Mouse (Mus musculus) heart, postnatal 25 days (tissue): ENCODE measurements around the gene Ror2. TPM values are rescaled to one million over a fixed set of nuclear protein-coding genes. Genes with fewer than 3 reads are reported as not detected.
A peak's percentile ranks its signal among the peaks of the same experiment; 100 is the strongest.

Source experiments
- DNase-seq: peaks from one replicate; pipeline ENCODE4 v3.0.0; 2022; ENCODE audit warnings: low spot score
- intact Hi-C: fragments of 180-260 bp; cut with DNase I; formaldehyde crosslinking; loops from one replicate; pipeline ENCODE4 v1.15.1; 2025
- total RNA-seq, 2 experiments: library from RNA; stranded (reverse); gene quantifications; 2 replicates each; pipeline ENCODE4 v1.2.3; 2021

Ror2 gene
- total RNA-seq, 2 experiments from 2014 or later = 1.5 to 1.8 TPM

DNA sequence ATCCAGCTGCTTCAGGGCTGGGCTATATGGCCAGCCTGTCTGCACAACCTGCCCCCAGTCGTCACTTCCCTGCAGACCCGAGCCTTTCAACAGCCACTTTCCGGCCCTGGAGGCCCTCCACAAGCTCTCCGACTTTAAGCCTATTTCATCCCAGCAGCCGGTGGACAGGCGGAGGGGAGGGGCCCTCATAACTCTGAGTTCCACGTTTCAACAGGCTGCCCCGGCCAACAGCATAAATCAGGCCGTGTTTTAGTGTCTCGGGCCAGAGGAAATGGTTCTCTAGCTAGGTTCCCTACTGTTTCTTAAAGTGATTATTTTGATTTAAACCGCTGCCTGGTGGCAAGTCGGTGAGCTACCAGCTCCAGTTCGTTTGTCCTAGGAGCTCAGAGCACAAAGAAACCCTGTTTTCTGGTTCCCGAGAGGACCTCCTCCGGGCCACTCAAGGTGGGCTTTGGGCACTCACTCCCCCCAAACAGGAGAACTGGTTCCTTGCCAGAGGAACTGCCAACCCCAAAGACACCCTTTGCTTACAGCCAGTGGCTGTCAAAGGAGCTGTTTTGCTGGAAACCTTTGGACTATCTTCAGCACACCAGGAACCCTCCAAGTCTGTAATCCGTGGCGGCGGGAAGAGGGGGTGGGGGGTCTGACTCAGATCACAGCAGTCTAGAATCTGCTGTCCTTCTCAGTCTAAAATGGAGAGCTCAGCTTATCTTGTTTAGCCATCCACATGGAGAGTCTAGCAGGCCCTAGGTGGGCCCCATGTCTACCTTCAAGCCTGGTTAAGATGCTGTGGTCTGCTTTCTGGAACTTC lies 84.1 kb downstream of the Ror2 start:
- intact Hi-C loops = no loop called here

GRCm38 (mm10) chr13:53200121-53200520 lies 85.8 kb downstream of the Ror2 start:
- no peak for DNase-seq
- intact Hi-C loops = no loop called here

More for the DNA sequence above, 84.1 kb downstream of the Ror2 start:
- peak; percentile 38 for DNase-seq

GRCm38 (mm10) chr13:53199262-53199661 lies 86.7 kb downstream of the Ror2 start:
- intact Hi-C loops = no loop called here

DNA sequence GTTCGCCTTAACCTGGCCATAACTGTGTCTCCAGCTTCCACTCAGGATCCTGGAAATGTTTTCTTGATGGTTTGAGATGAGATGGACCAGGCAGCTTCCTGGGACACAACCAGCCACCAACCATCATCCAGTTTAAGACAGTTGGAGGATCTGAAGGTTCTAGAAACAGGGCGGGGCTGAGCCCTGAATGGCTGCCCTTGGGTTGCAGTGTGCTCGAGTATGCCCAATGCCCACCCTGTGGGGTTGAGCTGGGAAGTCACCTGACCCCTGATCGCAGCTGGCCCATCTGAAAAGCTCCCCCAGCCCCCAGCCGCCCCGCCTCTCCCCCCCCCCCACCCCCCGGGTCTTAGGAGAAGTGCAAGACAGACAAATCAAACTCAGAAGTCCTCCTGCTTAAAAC lies 89.2 kb downstream of the Ror2 start:
- no peak for DNase-seq
- intact Hi-C loops = no loop called here

More at GRCm38 (mm10) chr13:53199262-53199661, 86.7 kb downstream of the Ror2 start:
- no peak for DNase-seq

DNA sequence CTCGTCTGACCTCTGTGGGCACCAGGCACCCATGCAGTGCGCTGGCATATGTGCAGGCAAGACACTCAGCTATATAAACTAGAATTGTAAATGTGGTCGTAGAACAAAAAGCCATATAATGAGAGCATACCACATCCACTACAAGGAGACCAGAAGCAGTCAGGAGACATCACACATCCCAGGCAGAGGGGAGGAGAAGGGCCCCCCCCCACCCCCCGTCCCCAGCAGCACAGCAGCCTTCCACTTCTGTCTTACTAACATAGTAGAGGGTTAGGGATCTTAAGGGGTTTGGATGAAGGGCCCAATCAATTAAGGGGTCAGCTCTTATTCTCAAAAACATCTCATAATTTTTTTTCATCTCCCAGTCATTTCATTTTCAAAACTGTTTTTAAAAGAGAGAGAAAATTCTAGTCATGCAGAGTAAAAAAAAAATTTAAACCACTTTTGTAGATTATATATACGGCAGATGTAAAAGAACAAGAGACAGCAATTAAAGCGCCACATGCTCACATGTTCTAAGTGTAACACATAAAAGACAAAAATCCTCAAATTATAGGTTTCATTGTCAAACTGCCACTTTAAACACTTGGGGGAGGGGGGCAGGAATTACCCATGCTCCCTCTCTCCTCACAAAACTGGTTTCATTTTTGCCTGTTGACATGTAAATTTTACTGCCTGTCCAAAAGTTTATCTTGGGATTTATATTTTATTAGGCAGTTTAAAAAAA lies 89.8 kb downstream of the Ror2 start:
- DNase-seq = no peak
- intact Hi-C loops = no loop called here

- DNase-seq = no peak
- intact Hi-C loops = no loop called here
Measured at GRCm38 (mm10) chr13:53194306-53194705, 91.6 kb downstream of the Ror2 start.

DNA sequence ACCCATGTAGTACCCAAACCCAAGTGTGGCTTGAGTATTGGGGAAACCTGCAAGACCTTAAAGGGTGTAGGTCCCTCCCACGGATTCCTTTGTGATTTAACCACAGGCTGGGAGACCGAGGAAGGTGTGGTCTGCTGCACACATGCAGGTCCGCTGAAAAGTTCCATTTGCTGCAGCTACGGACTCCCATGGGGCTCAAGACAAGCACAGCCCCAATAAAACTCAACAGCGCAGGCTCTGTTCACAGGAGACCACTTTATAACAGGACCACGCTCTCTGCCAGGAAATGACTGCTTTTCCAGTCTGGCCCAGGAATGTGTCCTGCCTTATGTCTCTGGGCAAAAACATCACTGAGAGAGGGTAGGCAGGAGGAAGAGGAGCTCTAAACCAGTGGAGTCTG lies 92.2 kb downstream of the Ror2 start:
- intact Hi-C loops = no loop called here
- no peak for DNase-seq

DNA sequence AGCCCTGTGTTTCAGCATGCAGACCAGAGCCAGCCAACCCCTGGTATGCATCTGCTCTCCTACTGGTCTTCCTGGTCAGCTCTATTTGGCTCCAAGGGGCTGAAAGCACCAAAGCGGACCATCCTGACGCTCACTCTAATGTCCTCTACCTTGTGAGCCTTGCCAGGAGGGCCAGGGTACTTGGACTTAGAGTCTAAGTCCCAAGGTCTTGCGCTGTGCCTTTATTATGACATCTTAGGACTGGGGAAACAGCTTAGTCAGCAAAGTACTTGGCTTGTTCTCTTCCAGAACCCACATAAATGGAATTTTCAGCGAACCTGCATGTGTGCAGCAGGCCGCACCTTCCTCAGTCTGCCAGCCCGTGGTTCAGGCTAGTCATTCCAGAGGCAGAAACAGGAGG lies 93.6 kb downstream of the Ror2 start:
- DNase-seq = no peak
- intact Hi-C loops = no loop called here

DNA sequence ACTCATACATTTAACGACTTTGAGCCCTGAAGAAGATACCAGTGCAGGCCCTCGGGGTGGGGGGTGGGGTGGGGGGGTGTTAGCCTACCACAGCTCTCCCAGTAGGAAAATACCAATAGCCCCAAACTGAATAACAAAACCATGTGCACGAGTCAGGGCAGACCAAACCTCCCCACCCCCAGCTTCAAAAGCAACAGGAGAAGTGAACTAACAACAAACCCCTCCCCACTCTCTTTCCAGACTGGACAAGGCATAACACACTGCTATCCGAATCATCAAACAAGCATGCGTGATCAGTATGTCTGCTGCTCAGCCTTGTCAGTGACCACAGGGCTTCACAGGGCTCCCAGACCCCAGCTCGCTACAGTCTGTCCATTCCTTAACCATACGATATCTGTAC lies 94.3 kb downstream of the Ror2 start:
- intact Hi-C loops = no loop called here
- DNase-seq = no peak

DNA sequence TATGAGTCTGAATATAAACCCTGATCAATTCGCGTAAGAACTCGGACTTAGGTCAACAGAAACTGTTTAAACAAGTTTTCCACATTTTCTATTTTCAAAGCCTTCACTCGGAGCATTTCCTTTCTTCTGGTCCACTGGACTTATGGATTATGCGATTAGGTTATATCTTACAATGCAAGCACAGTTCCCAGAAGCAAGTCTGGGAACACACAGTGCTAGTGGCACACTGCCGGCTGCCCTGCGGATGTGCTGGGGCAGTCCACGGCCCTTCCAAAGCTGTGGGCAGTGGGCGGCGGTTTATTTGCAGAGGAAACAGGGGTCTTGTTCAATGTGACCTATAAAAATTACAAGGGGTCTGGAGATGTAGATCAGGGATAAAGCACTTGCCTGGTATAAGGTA lies 97.0 kb downstream of the Ror2 start:
- intact Hi-C loops = no loop called here
- DNase-seq = no peak

DNA sequence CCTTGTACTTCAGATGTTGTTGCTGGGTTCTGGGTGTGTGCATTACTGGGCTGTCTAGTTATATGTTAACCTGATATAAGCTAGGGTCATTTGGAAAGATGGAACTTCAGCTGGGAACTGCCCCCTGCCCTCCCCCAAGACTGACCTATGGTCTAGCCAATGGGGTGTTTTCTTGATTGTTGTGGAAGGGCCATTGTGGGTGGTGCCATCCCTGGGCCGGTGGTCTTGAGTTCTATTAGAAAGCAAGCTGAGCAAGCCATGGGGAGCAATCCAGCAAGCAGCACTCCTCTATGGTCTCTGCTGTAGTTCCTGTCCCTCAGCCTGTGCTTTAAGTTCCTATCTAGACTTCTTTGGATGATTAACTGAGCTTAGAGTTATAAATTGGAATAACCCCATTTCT lies 101.1 kb downstream of the Ror2 start:
- DNase-seq = no peak
- intact Hi-C loops = no loop called here

DNA sequence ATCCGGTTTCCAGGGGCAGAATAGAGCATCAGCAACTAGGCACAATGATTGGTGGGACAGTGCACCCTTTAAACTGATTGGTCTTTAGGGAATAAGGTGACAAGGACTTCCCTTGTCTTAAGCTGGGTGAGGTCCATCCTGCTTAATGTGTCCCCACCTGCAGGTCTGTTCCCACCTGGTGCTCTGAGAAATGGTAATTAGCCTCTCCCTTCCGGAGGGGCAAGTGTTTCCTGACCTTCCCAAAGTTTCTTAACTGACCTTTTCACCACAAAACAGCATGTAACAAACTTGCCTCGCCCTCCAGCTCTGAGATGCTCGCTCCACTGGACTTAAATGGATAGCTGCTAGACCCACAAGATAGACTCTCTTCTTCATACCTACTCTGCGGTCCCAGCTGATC lies 101.8 kb downstream of the Ror2 start:
- DNase-seq = no peak
- intact Hi-C loops = no loop called here

DNA sequence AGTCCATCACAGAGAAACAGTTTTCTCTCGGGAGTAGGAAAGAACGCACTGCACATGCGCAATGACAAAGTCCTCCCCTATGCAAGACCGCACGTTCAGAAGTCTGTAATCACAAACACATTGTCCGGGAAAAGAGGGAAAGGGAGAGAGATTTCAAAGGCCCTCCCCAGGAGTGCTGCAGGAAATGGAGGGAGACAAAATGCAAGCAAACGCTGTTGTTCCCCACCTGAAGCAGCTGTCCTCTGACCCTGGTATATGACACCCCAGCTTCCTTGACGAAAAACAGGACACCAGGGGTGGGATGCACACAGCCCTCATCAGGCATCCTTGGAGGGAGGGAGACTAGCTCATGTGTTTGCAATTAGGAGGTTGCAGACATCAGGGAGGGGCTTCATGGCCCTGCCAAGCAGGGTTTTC lies 102.8 kb downstream of the Ror2 start:
- DNase-seq = no peak
- intact Hi-C loops = no loop called here

DNA sequence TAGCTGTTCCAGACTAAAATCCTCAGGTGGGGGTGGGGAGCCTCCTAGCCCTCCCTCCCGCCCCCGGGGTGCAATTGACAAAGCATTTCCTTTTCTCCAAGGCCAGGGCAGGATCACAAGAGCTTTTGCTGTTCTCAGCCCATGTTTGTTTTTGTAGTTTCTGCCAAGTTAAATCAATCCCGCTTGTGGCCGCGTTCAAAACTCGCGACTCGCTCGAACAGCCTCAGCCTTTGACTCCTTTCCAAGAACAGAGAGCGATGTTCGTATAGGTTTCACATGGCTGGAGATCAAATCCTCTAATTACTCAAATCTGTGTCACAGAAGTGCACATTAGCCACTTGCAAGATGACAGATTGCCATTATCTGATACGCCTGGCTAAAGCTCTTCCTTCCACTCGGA lies 107.3 kb downstream of the Ror2 start:
- DNase-seq = no peak
- intact Hi-C loops = no loop called here

- DNase-seq = no peak
- intact Hi-C loops = no loop called here
Measured at GRCm38 (mm10) chr13:53178171-53178570, 107.8 kb downstream of the Ror2 start.

DNA sequence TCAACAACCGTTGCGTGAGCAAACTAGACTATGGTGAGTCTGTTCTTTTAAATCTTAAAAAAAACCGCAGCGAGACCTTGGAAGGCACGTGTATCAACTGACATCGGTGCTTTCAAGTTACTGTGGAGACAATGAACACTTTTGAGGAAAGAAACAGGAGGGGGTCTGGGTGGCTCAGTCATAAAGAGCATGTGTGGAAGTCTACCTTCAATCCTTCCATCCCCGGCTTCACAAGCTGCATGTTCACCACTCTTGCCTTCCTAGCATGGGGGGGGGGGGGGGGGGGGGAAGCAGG lies 108.6 kb downstream of the Ror2 start:
- intact Hi-C loops = no loop called here
- DNase-seq = no peak

DNA sequence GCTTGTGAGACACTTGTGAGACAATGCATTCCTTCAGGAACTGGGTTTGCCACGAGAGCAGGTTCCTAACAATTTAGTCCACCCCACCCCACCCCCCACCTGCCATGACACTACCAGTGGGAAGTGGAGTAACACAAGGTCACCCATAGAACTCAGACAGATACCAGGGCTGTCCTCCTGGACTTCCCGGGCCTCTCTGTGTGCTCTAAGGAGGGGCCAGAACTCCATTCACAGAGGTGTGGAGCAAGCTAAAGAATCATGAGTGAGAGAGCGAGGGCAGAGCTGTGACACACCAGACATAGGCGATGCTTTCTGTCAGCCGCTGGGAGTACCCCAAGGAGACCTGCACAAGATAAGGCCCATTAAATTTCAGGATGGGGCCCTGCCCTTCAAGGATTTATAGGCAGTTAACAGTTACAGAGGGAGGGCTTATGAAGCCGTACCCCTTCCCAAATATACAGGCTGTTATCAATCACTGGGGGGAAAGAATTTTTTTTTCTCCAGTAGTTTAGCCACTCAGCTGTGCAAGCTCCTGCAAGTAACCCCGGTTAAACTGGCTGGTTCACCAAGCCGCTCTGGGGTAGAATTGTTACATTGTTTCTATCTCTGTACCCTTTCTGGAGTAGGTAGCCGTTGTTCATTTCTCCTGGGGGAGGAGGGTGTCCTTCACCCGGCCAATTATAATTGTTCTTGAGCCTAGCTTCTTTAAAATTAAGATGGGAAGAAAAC lies 109.1 kb downstream of the Ror2 start:
- no peak for DNase-seq
- intact Hi-C loops = no loop called here

GRCm38 (mm10) chr13:53175041-53175440 lies 110.9 kb downstream of the Ror2 start:
- no peak for DNase-seq
- intact Hi-C loops = no loop called here

DNA sequence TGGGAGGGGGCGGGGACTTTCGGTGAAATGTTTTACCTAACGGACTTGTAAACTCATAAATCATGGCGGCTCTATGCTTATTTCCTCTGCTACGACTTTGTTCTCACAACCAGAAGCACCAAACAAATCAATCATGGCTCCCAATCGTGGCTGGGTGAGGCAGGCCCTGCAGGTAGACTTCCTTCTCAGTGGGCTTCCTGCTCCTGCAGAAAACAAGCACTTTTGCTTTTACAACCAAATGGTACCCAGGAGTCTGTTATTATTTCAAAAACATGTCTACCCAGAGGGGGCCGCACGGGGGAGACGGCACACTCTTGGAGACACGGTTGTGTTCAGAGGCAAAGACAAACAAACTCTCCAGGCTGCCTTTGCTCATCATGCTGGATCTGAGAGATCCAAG lies 122.3 kb downstream of the Ror2 start:
- DNase-seq = no peak

DNA sequence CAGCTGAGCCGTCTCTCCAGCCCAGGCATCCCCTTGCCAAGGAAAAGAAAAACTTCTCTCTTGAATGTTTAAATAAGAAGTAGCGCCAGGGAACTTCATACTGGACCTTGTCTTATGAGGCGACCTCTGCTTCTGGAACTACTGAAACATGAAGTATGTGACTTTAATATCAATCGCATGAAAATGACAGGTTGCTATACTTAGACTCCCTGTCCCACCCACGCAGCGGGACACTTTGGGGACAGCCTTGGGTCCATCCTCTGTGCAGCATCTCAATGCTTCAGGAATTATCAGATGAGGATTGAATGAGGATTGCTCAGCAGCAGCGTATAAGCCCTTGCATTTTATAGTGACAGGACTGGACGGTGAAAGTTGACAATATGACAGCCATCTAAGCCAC lies 122.9 kb downstream of the Ror2 start:
- DNase-seq = no peak
- intact Hi-C loops = no loop called here

More for the DNA sequence above, 122.3 kb downstream of the Ror2 start:
- intact Hi-C loops = no loop called here

GRCm38 (mm10) chr13:53159501-53159900 lies 126.4 kb downstream of the Ror2 start:
- intact Hi-C loops = no loop called here
- DNase-seq = no peak
